Mouse (Mus musculus) thymus, adult 2 months (tissue): ENCODE measurements around the gene Myo1b. TPM values are rescaled to one million over a fixed set of nuclear protein-coding genes. Genes with fewer than 3 reads are reported as not detected.

Experiments used
- DNase-seq: peaks from one replicate; pipeline ENCODE4 v3.0.0; 2021
- H3K27ac ChIP-seq: fragments of 200-500 bp; 2 replicates; pipeline ENCODE4 v1.5.1; 2012; ENCODE audit warnings: low read length, control low read depth; ENCODE audit not compliant: control insufficient read depth, insufficient read depth
- H3K27me3 ChIP-seq: fragments of 200-500 bp; 2 replicates; pipeline ENCODE4 v1.6.1; 2012; ENCODE audit warnings: mild to moderate bottlenecking, low read length, moderate library complexity, mixed read lengths; ENCODE audit not compliant: control insufficient read depth, insufficient read depth
- H3K36me3 ChIP-seq: fragments of 200-500 bp; 2 replicates; pipeline ENCODE4 v1.6.1; 2012; ENCODE audit warnings: mild to moderate bottlenecking, low read length, moderate library complexity; ENCODE audit not compliant: control insufficient read depth, insufficient read depth
- H3K4me1 ChIP-seq: fragments of 200-500 bp; replicated peaks from 2 replicates; pipeline ENCODE4 v1.6.1; 2012; ENCODE audit warnings: low read length; ENCODE audit not compliant: control insufficient read depth, insufficient read depth
- H3K4me3 ChIP-seq: fragments of 200-500 bp; 2 replicates; pipeline ENCODE4 v1.5.1; 2012; ENCODE audit warnings: mild to moderate bottlenecking, low read length, control low read depth, moderate library complexity; ENCODE audit not compliant: control insufficient read depth, insufficient read depth
- CTCF ChIP-seq: fragments of 200-500 bp; IDR thresholded peaks from 2 replicates; pipeline ENCODE4 v1.5.1; 2012; ENCODE audit warnings: mild to moderate bottlenecking, control low read depth, low read length, moderate library complexity, borderline replicate concordance; ENCODE audit not compliant: control insufficient read depth, poor library complexity, insufficient read depth; ENCODE audit errors: extremely low read depth
- POLR2A ChIP-seq: fragments of 200-500 bp; IDR thresholded peaks from 2 replicates; pipeline ENCODE4 v1.6.1; 2012; ENCODE audit warnings: mild to moderate bottlenecking, low read length, control low read depth, moderate library complexity; ENCODE audit not compliant: control insufficient read depth, poor library complexity, insufficient read depth; ENCODE audit errors: extremely low read depth
- WGBS: fragments of 180-500 bp; shearing (Covaris S2); methylation state at CpG from one replicate; pipeline ENCODE4 v1.1.7; 2018; 5-methylcytosine and 5-hydroxymethylcytosine counted together
- polyA plus RNA-seq: library from polyadenylated mRNA; depleted of rRNA; stranded (reverse); fragments of >200 nt; gene quantifications from 2 replicates; pipeline ENCODE4 v1.2.3, GENCODE M21; 2012

Gene Myo1b
- polyA plus RNA-seq, 1 experiment = 3.3 TPM

DNA sequence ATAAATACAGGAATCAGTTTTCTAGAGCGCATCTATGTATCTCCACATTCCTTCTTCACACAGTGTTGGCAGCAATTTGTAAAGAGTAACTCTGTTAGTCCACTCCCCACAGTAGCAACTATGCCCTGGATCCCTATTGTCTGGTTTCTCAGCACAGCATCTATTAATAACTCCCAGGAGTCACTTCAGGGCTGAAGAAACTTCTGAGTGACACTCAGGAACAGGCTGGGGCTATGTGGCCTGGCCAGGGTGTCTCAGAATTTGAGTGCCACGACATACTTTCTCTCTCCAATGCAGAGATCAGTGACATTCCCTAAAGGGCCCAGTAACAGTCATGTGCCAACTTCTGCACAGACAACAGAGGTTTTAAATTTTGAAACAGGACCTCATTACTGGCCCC, 167.6 kb downstream of the Myo1b start:
- Histone ChIP-seq H3K27ac (no peak overlapping the region), H3K4me3 (no peak overlapping the region), H3K36me3 (no peaks in the 10 kb centered on the region), H3K4me1 (no peaks in the 10 kb centered on the region), H3K27me3 (no peaks in the 10 kb centered on the region)
- DNase-seq = no peak
- no peak for TF ChIP-seq CTCF
- TF ChIP-seq POLR2A = no peak
- WGBS = 91% methylated on average over 2 of the region's 2 CpGs

DNA sequence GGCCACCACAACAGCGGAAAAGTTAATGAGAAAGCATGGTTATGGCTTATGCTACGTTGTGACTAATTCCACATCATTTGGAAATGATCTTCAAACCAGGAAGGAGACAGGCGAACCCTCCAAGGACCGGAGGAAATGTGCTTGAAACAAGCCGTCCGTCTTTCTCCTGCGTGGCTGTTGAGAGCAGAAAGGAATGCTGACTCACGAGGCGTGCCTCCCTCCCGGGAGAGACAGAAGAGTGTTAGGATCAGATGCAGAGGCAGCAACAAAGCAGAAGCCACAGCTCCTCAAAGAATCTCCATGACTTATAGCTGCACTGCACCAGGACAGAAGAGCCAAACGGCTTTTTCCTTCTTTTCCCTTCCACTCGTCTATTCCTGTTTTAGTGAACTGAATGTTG, 168.4 kb downstream of the Myo1b start:
- no peak for DNase-seq
- no peaks in the 10 kb centered on the region for H3K4me1 ChIP-seq
- H3K27ac ChIP-seq = no peak overlapping the region
- H3K36me3 ChIP-seq = no peaks in the 10 kb centered on the region
- no peaks in the 10 kb centered on the region for H3K27me3 ChIP-seq
- 47% methylated on average over 12 of the region's 12 CpGs for WGBS
- no peak overlapping the region for H3K4me3 ChIP-seq
- TF ChIP-seq POLR2A (no peak), CTCF (no peak)

DNA sequence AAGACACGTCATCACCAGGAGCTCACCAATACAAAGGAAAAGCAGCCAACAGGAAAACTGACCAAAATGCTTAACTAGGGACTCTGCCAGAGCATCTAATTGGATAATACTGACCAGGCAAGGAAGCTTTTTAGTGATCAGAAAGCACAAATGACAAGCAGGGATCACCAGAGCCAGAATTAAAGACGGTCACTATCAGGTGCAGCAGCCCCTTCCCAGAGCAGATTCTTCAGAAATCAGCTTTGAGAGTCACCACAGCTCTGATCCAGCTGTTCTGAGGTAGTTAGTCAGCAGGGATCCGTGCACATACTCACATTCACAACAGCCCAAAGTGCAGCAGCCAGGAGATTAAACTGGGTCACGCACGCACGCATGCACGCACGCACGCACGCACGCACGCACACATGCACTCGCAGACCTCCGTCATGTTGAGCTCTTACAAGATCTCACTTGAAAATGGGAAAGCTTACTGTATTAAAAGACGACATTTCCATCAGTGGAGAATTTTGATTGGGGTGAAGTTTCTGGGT, 169.1 kb downstream of the Myo1b start:
- WGBS = 94% methylated on average over 15 of the region's 15 CpGs
- H3K27me3 ChIP-seq = no peaks in the 10 kb centered on the region
- H3K27ac ChIP-seq = no peak overlapping the region
- no peak for DNase-seq
- no peaks in the 10 kb centered on the region for H3K4me1 ChIP-seq
- no peak overlapping the region for H3K4me3 ChIP-seq
- H3K36me3 ChIP-seq = no peaks in the 10 kb centered on the region
- TF ChIP-seq POLR2A = no peak
- no peak for TF ChIP-seq CTCF

DNA sequence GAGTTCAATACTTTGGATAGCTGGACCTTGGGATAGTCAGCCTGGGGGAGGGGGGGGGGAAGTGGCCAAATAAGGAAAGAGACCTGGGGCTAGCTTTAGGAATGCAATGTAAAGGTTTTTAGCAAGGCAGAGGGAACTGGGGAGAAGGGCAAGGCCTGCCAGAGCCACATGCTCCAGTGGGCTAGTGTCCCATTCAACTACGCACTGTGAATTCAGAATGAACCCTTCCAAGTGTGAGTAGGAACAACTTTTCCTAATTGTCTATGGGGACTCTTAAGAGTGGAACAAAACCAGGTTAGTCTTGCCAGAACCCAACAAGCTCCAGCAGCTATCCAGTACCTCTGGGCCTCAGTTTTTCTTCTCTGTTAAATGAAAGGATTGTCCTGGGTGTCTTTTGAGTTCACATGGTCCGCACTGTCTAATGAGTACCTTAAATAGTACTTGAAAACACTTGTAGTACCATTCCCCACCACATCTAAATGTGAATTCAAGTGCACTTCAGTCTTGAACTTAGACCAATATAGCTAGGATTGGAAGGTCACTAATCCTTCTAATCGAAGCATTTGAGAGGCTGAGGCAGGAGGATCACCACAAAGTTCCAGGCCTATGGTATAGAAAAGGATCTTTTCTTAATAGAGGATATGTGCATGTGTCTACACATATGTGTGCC, 172.0 kb downstream of the Myo1b start:
- Histone ChIP-seq H3K4me3 (no peak overlapping the region), H3K4me1 (no peaks in the 10 kb centered on the region), H3K36me3 (no peaks in the 10 kb centered on the region), H3K27ac (no peak overlapping the region), H3K27me3 (no peaks in the 10 kb centered on the region)
- TF ChIP-seq CTCF (no peak), POLR2A (no peak)
- WGBS = 96% methylated on average over 3 of the region's 3 CpGs
- DNase-seq = no peak

DNA sequence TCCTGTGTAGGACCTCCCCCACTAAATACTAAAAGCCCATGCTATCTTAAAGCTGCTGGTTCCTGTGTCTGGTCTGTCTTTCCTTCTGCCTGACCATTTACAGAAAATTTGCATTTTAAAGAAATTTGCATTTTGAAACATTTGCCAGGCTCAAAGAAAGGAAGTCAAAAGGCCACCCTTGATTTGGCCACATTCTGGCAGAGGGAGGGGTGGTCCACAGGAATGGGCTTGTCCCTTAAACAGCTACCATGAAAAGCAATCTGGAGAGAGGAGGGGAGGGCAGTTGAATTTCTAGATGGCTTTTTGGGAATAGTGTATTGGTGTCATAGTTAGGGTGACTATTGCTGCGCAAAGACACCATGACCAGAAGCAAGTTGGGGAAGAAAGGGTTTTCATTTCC, 173.3 kb downstream of the Myo1b start:
- WGBS = 100% methylated on average over 1 of the region's 1 CpGs
- Histone ChIP-seq H3K36me3 (no peaks in the 10 kb centered on the region), H3K4me1 (no peaks in the 10 kb centered on the region), H3K4me3 (no peak overlapping the region), H3K27me3 (no peaks in the 10 kb centered on the region), H3K27ac (no peak overlapping the region)
- DNase-seq = no peak
- no peak for TF ChIP-seq POLR2A

DNA sequence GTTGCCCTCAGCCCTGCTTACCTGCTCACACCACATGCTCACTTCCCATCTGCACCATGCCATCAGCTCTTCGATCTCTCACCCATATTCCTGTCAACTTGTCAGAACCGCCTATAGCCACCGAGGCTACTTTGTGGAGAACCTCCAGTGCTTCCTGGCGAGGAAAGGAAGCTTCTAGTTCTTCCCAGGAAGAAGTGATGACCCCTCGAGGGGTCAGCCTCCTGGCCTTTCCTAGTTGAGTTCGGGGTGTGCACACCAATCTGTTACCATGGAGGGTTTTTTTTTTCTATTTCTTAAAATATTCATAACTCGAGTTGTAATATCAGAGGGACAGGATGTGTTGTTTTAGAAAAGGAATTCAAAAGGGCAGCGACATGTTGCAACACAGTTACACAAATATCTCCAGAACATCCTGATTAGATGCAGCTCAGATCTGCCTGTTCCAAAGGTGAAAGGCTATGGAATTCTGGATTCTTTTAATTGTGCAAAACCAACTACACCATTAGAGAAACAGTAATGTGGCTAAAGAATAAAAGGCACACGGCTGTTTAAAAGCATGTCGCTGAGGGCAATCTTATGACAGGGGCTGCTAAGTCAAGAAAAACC, 175.1 kb downstream of the Myo1b start:
- WGBS = 86% methylated on average over 10 of the region's 10 CpGs
- no peak for TF ChIP-seq CTCF
- no peak for TF ChIP-seq POLR2A
- no peak for DNase-seq
- Histone ChIP-seq H3K27me3 (no peaks in the 10 kb centered on the region), H3K4me1 (no peaks in the 10 kb centered on the region), H3K27ac (no peak overlapping the region), H3K4me3 (no peak overlapping the region), H3K36me3 (no peaks in the 10 kb centered on the region)
